Mouse (Mus musculus) forebrain, postnatal 0 days (tissue): ENCODE results near the gene Vmn1r39. TPM values are rescaled to one million over a fixed set of nuclear protein-coding genes. Genes with fewer than 3 reads are reported as not detected.
"Not testable (repeated sequence)": the region's sequence is repeated elsewhere in the genome, so short reads cannot be mapped to it uniquely, and the experiment has no call there.

Experiments
- ATAC-seq: fragments of 200-750 bp; cut with Nextera tagmentation; 2 replicates; pipeline ENCODE4 v1.8.0; 2017; ENCODE audit warnings: mild to moderate bottlenecking, moderate library complexity
- DNase-seq: peaks from one replicate; pipeline ENCODE4 v3.0.0-alpha.2; 2015
- H3K27ac ChIP-seq: fragments of 300-500 bp; sonication (generic); 2 replicates; pipeline ENCODE4 v1.5.1; 2014; ENCODE audit warnings: low read depth, mild to moderate bottlenecking, antibody characterized with exemption, low read length, moderate library complexity, mixed read lengths
- H3K27me3 ChIP-seq: fragments of 300-500 bp; sonication (generic); 2 replicates; pipeline ENCODE4 v1.6.1; 2014; ENCODE audit warnings: mild to moderate bottlenecking, low read length, mixed read lengths; ENCODE audit not compliant: insufficient read depth
- H3K36me3 ChIP-seq: fragments of 300-500 bp; sonication (generic); 2 replicates; pipeline ENCODE4 v1.6.1; 2014; ENCODE audit warnings: mild to moderate bottlenecking, moderate library complexity; ENCODE audit not compliant: insufficient read depth
- H3K4me1 ChIP-seq: fragments of 300-500 bp; sonication (generic); 2 replicates; pipeline ENCODE4 v1.6.1; 2014; ENCODE audit warnings: antibody characterized with exemption; ENCODE audit not compliant: insufficient read depth
- H3K4me2 ChIP-seq: fragments of 300-500 bp; sonication (generic); 2 replicates; pipeline ENCODE4 v1.6.1; 2014; ENCODE audit warnings: low read depth, mild to moderate bottlenecking, moderate library complexity
- H3K4me3 ChIP-seq: fragments of 300-500 bp; sonication (generic); 2 replicates; pipeline ENCODE4 v1.5.1; 2014; ENCODE audit warnings: low read depth, low read length, mixed read lengths
- H3K9ac ChIP-seq: fragments of 300-500 bp; sonication (generic); 2 replicates; pipeline ENCODE4 v1.6.1; 2014; ENCODE audit warnings: mild to moderate bottlenecking
- H3K9me3 ChIP-seq: fragments of 300-500 bp; sonication (generic); 2 replicates; pipeline ENCODE4 v1.6.1; 2016; ENCODE audit warnings: low read length
- CTCF ChIP-seq: sonication (generic); IDR thresholded peaks from 2 replicates; pipeline ENCODE4 v1.5.1; 2016; ENCODE audit warnings: antibody characterized with exemption, control low read depth, low read depth
- WGBS: fragments of 180-500 bp; shearing (Covaris S2); extraction: QIAGEN DNeasy Blood & Tissue Kit; methylation state at CpG from one replicate; pipeline ENCODE4 v1.1.7; 2014; 5-methylcytosine and 5-hydroxymethylcytosine counted together
- polyA plus RNA-seq: library from polyadenylated mRNA; unstranded; fragments of >200 nt; fragmentation: Nextera tagmentation; extraction: Ambion mirVana; gene quantifications from 2 replicates; pipeline ENCODE4 v1.2.1, GENCODE M21; 2015
- total RNA-seq: library from RNA; depleted of rRNA; stranded (reverse); fragments of >200 nt; gene quantifications from 2 replicates; pipeline ENCODE4 v1.2.3, GENCODE M21; 2014; rRNA removed

The Vmn1r39 gene
- not detected in 2 replicates for total RNA-seq
- not detected in 2 replicates for polyA plus RNA-seq

DNA sequence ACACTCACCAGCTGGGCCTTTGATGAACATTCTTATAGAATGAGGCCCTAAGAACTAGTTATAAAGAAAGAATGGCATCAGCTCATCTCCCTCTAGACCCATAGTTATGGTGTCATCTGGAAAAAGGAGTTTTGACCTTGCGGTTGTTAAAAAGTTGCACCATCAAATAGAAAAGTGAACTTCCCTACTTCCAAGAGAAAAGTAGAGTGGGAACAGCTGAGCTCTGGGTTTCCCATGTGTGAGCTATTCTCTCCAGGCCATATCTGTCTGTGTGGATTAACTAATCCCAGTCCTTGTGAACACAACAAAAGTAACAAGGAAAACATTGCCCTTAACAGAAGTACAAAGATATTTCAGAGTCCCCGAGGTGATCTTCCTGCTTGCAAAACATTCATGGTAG, at the start of gene Vmn1r39:
Gene Vmn1r39, minus strand, starts transcription at position 101 of the 400 bp plus-strand sequence.
- Histone ChIP-seq H3K36me3 (no peaks in the 10 kb centered on the region), H3K4me1 (no peaks in the 10 kb centered on the region), H3K4me2 (no peak within 1 kb of the TSS), H3K4me3 (no peak within 1 kb of the TSS), H3K9me3 (no peaks in the 10 kb centered on the region), H3K27ac (no peak within 1 kb of the TSS), H3K9ac (no peak within 1 kb of the TSS), H3K27me3 (no peaks in the 10 kb centered on the region)
- TF ChIP-seq CTCF, result no peak
- WGBS, result 95% methylated on average over 2 of the region's 2 CpGs
- ATAC-seq (no peak), DNase-seq (no peak)

GRCm38 (mm10) chr6:66859391-66859790, 49.0 kb upstream of the Vmn1r39 start:
- no peak for ATAC-seq
- Histone ChIP-seq H3K9ac (no peak overlapping the region), H3K27ac (no peak overlapping the region), H3K4me1 (no peaks in the 10 kb centered on the region), H3K9me3 (no peaks in the 10 kb centered on the region), H3K27me3 (no peaks in the 10 kb centered on the region), H3K4me2 (no peak overlapping the region), H3K4me3 (no peak overlapping the region), H3K36me3 (no peaks in the 10 kb centered on the region)
- DNase-seq, result no peak
- no peak for TF ChIP-seq CTCF

GRCm38 (mm10) chr6:66858356-66858755, 47.9 kb upstream of the Vmn1r39 start:
- H3K9me3 ChIP-seq, result no peaks in the 10 kb centered on the region
- H3K4me1 ChIP-seq, result no peaks in the 10 kb centered on the region
- H3K36me3 ChIP-seq, result no peaks in the 10 kb centered on the region
- H3K4me3 ChIP-seq, result no peak overlapping the region
- DNase-seq, result no peak
- H3K4me2 ChIP-seq, result no peak overlapping the region
- no peak for ATAC-seq
- no peaks in the 10 kb centered on the region for H3K27me3 ChIP-seq
- no peak overlapping the region for H3K9ac ChIP-seq
- no peak for TF ChIP-seq CTCF
- WGBS, result 81% methylated on average over 1 of the region's 1 CpGs
- no peak overlapping the region for H3K27ac ChIP-seq

DNA sequence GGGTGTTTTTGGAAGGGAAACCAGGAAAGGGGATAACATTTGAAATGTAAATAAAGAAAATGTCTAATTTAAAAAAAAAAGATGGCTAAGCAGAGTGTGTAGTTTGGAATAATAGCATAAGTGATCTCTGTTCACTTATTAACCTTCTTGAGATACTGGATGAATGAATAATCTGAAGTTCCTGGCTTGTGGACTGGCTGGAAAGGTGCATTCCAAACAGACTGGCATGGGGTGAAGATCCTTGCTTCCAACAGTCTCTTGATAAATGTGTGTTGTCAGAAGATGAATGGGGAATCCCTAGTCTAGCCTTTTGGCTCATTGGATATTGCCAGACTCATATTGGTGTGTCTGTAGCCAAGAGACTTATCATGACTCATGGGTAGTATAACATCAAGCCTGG, 45.8 kb upstream of the Vmn1r39 start:
- Histone ChIP-seq H3K36me3 (no peaks in the 10 kb centered on the region), H3K4me3 (no peak overlapping the region), H3K9me3 (no peaks in the 10 kb centered on the region), H3K4me1 (no peaks in the 10 kb centered on the region), H3K4me2 (no peak overlapping the region), H3K27ac (no peak overlapping the region), H3K9ac (no peak overlapping the region), H3K27me3 (no peaks in the 10 kb centered on the region)
- DNase-seq (no peak), ATAC-seq (no peak)
- TF ChIP-seq CTCF, result no peak

GRCm38 (mm10) chr6:66848936-66849335, 38.5 kb upstream of the Vmn1r39 start:
- Histone ChIP-seq H3K4me1 (no peaks in the 10 kb centered on the region), H3K9ac (no peak overlapping the region), H3K4me2 (no peak overlapping the region), H3K9me3 (no peaks in the 10 kb centered on the region), H3K27me3 (no peaks in the 10 kb centered on the region), H3K27ac (no peak overlapping the region), H3K4me3 (no peak overlapping the region), H3K36me3 (no peaks in the 10 kb centered on the region)
- WGBS, result 45% methylated on average over 4 of the region's 4 CpGs
- TF ChIP-seq CTCF, result no peak
- peak; percentile 48; the same call in 1 of the 2 replicates for ATAC-seq
- peak; percentile 1 for DNase-seq

GRCm38 (mm10) chr6:66840631-66841030, 30.2 kb upstream of the Vmn1r39 start:
- peak; percentile 45 for DNase-seq
- not testable (repeated sequence) for ATAC-seq, H3K4me2 ChIP-seq, H3K9me3 ChIP-seq, H3K9ac ChIP-seq, H3K4me3 ChIP-seq, H3K27ac ChIP-seq, H3K27me3 ChIP-seq, H3K36me3 ChIP-seq, H3K4me1 ChIP-seq
- WGBS, result 8% methylated on average over 1 of the region's 1 CpGs
- TF ChIP-seq CTCF, result peak; percentile 61

GRCm38 (mm10) chr6:66836932-66837331, 26.5 kb upstream of the Vmn1r39 start:
- no peak overlapping the region for H3K4me3 ChIP-seq
- no peak overlapping the region for H3K4me2 ChIP-seq
- no peak for DNase-seq
- H3K27me3 ChIP-seq, result no peaks in the 10 kb centered on the region
- no peak overlapping the region for H3K27ac ChIP-seq
- TF ChIP-seq CTCF, result peak; percentile 26; the same call in 1 of the 2 replicates
- H3K9ac ChIP-seq, result no peak overlapping the region
- no peak for ATAC-seq
- H3K36me3 ChIP-seq, result no peaks in the 10 kb centered on the region
- H3K4me1 ChIP-seq, result no peaks in the 10 kb centered on the region
- no peaks in the 10 kb centered on the region for H3K9me3 ChIP-seq

- Histone ChIP-seq H3K9ac (no peak overlapping the region), H3K27me3 (no peaks in the 10 kb centered on the region), H3K9me3 (no peaks in the 10 kb centered on the region), H3K27ac (no peak overlapping the region), H3K4me2 (no peak overlapping the region), H3K4me3 (no peak overlapping the region), H3K4me1 (no peaks in the 10 kb centered on the region), H3K36me3 (no peaks in the 10 kb centered on the region)
- DNase-seq (no peak), ATAC-seq (no peak)
- TF ChIP-seq CTCF, result no peak
- WGBS, result 76% methylated on average over 1 of the region's 1 CpGs
Measured at GRCm38 (mm10) chr6:66806311-66806710, 4.1 kb downstream of the Vmn1r39 start.
